35 mouse cellular contexts compared by ENCODE assay signal in genomic region chr14:49201073-49201778, GRCm38 (mm10). TPM values are rescaled to one million over a fixed set of nuclear protein-coding genes. Genes with fewer than 3 reads are reported as not detected.
A peak's percentile ranks its signal among the peaks of the same experiment; 100 is the strongest.
DNase-seq lines count a peak whose midpoint lies in the region; ATAC-seq lines count a peak whose summit lies in the region.
"Had no signal": no experiment of that assay in that cellular context is flagged by ENCODE, and none has a peak within 500 bp of the region (broad histone marks: within the 10 kb centered on the region; RNA-seq: fewer than 3 reads in every experiment).

No protein-coding gene starts in this region.

- ATAC-seq in lung, embryonic 16.5 days (ENCODE audit: low read depth) = peak; percentile 76
- ATAC-seq: forebrain, embryonic 14.5 days; intestine, embryonic 16.5 days; liver, embryonic 12.5 days; liver, postnatal 0 days; midbrain, embryonic 16.5 days had no signal

- no peaks in the 10 kb centered on the region for H3K4me1 ChIP-seq in lung, embryonic 16.5 days (replicated peaks; ENCODE audit: control insufficient read depth, insufficient read depth, low read length)
- H3K4me1 ChIP-seq in hindbrain, embryonic 10.5 days (replicated peaks) = no peaks in the 10 kb centered on the region
- H3K4me1 ChIP-seq: embryonic facial prominence, embryonic 10.5 days; embryonic facial prominence, embryonic 15.5 days; hindbrain, embryonic 13.5 days; limb, embryonic 13.5 days; liver, embryonic 12.5 days; neural tube, embryonic 12.5 days had no signal

- no peak overlapping the region for H3K4me3 ChIP-seq in lung, embryonic 16.5 days (ENCODE audit: low read length)
- H3K4me3 ChIP-seq in hindbrain, embryonic 10.5 days = no peak overlapping the region
- H3K4me3 ChIP-seq: embryonic facial prominence, embryonic 10.5 days; embryonic facial prominence, embryonic 15.5 days; heart, embryonic 10.5 days; hindbrain, embryonic 13.5 days; left cerebral cortex, adult 2 months; limb, embryonic 13.5 days; liver, embryonic 12.5 days; neural tube, embryonic 12.5 days had no signal

- no peaks in the 10 kb centered on the region for H3K27me3 ChIP-seq in lung, embryonic 16.5 days (ENCODE audit: control insufficient read depth, insufficient read depth, low read depth, low read length)
- H3K27me3 ChIP-seq in hindbrain, embryonic 10.5 days (ENCODE audit: insufficient read depth, poor library complexity, severe bottlenecking) = no peaks in the 10 kb centered on the region
- H3K27me3 ChIP-seq: CH12.LX; embryonic facial prominence, embryonic 15.5 days; hindbrain, embryonic 13.5 days; limb, embryonic 13.5 days; liver, embryonic 12.5 days; neural tube, embryonic 12.5 days had no signal

- H3K4me2 ChIP-seq in lung, embryonic 16.5 days (ENCODE audit: low read depth, low read length) = no peak overlapping the region; the same call in 1 of the 2 replicates
- H3K4me2 ChIP-seq: embryonic facial prominence, embryonic 15.5 days; hindbrain, embryonic 13.5 days; limb, embryonic 13.5 days; liver, embryonic 12.5 days; midbrain, embryonic 11.5 days; neural tube, embryonic 12.5 days had no signal

- H3K9me3 ChIP-seq in lung, embryonic 16.5 days (ENCODE audit: control insufficient read depth, low read length) = no peaks in the 10 kb centered on the region
- H3K9me3 ChIP-seq in hindbrain, embryonic 10.5 days = no peaks in the 10 kb centered on the region
- H3K9me3 ChIP-seq: embryonic facial prominence, embryonic 10.5 days; embryonic facial prominence, embryonic 15.5 days; G1E; heart, embryonic 10.5 days; hindbrain, embryonic 13.5 days; limb, embryonic 13.5 days; liver, embryonic 12.5 days; neural tube, embryonic 12.5 days had no signal

- H3K9ac ChIP-seq in lung, embryonic 16.5 days (ENCODE audit: low read length) = no peak overlapping the region
- H3K9ac ChIP-seq: embryonic facial prominence, embryonic 15.5 days; hindbrain, embryonic 13.5 days; limb, embryonic 13.5 days; liver, embryonic 12.5 days; liver, postnatal 0 days; neural tube, embryonic 12.5 days had no signal

- H3K36me3 ChIP-seq in lung, embryonic 16.5 days (ENCODE audit: control insufficient read depth, insufficient read depth, low read length) = no peaks in the 10 kb centered on the region
- H3K36me3 ChIP-seq in hindbrain, embryonic 10.5 days = no peaks in the 10 kb centered on the region
- H3K36me3 ChIP-seq: embryonic facial prominence, embryonic 10.5 days; embryonic facial prominence, embryonic 15.5 days; G1E; heart, embryonic 10.5 days; hindbrain, embryonic 13.5 days; limb, embryonic 13.5 days; liver, embryonic 12.5 days; neural tube, embryonic 12.5 days had no signal

- H3K27ac ChIP-seq in lung, embryonic 16.5 days (ENCODE audit: low read length) = peak overlapping the region; percentile 11
- no peak overlapping the region for H3K27ac ChIP-seq in hindbrain, embryonic 10.5 days
- H3K27ac ChIP-seq: embryonic facial prominence, embryonic 10.5 days; embryonic facial prominence, embryonic 15.5 days; heart, embryonic 10.5 days; hindbrain, embryonic 13.5 days; left cerebral cortex, adult 2 months; limb, embryonic 13.5 days; liver, embryonic 12.5 days; neural tube, embryonic 12.5 days; stomach, postnatal 0 days had no signal

- 48% methylated on average over 9 of the region's 9 CpGs for WGBS in lung, embryonic 16.5 days
- WGBS in hindbrain, embryonic 10.5 days = 81% methylated on average over 9 of the region's 9 CpGs

- DNase-seq in 416B (ENCODE audit: low read depth) = peak; percentile 5
- peak; percentile 6 for DNase-seq in ES-CJ7 (ENCODE audit: low read depth, low spot score)
- DNase-seq in lung, postnatal 4 days = peak; percentile 8 to 23
- no peak for DNase-seq in hindbrain, embryonic 10.5 days (ENCODE audit: low spot score)
- DNase-seq in neural tube, embryonic 10.5 days (ENCODE audit: extremely low spot score, low spot score) = no peak
- DNase-seq: adrenal gland, postnatal 14 days; cerebellum, adult 18-20 months; cerebellum, postnatal 10 days; gastrocnemius, postnatal 25 days; heart, adult 11 months; heart, postnatal 36 days; kidney, adult 8-10 months; kidney, postnatal 14 days; layer of hippocampus, adult 9-11 months; liver, postnatal 0 days; right cerebral cortex, postnatal 4 days; thymus, postnatal 4 days had no signal

RNA-seq across cellular contexts. Expression of gene Naa30, which starts 29.2 kb away (rescaled TPM):
- polyA plus RNA-seq in lung, embryonic 16.5 days (2015; fragmentation: Nextera tagmentation; extraction: Ambion mirVana) = 6.9 and 7.7 TPM in 2 replicates
- 8.1 and 9.8 TPM in 2 replicates for polyA plus RNA-seq in hindbrain, embryonic 10.5 days (2016; fragmentation: Nextera tagmentation; extraction: Ambion mirVana)

RNA-seq across cellular contexts. Expression of gene ccdc198, which starts 44.0 kb away (rescaled TPM):
- polyA plus RNA-seq in lung, embryonic 16.5 days (2015; fragmentation: Nextera tagmentation; extraction: Ambion mirVana) = 5.1 and 5.8 TPM in 2 replicates
- polyA plus RNA-seq in hindbrain, embryonic 10.5 days (2016; fragmentation: Nextera tagmentation; extraction: Ambion mirVana) = 0.14 TPM in 1 of 2 replicates, not detected in the other
- polyA plus RNA-seq: C2C12; embryonic facial prominence, embryonic 10.5 days; embryonic facial prominence, embryonic 15.5 days; G1E; spleen, adult 2 months had no signal

Comparison
In these comparisons a context has a peak if more than half of its experiments do, and no peak if none do; other contexts are left out.
1. DNase-seq: peak in 416B (single experiment), ES-CJ7 (single experiment) and lung, postnatal 4 days (2 of 2); none in hindbrain, embryonic 10.5 days (single experiment) and neural tube, embryonic 10.5 days (single experiment).